Mouse (Mus musculus) heart, embryonic 13.5 days (tissue): ENCODE measurements at regions not wholly inside any gene's neighbourhood (a gene's known extent, or its start where the extent isn't known, plus 50 kb on each side); places are given as distances from the start of the nearest gene placed in this dataset.

Source experiments
- ATAC-seq: fragments of 200-750 bp; cut with Nextera tagmentation; 2 replicates; pipeline ENCODE4 v1.8.0; 2017; ENCODE audit warnings: moderate TSS enrichment; ENCODE audit not compliant: insufficient number of reproducible peaks, low FRiP score, low TSS enrichment; ENCODE audit errors: extremely low read depth
- H3K27ac ChIP-seq: fragments of 300-500 bp; sonication (generic); replicated peaks from 2 replicates; pipeline ENCODE4 v1.5.1; 2015; ENCODE audit warnings: moderate library complexity, mild to moderate bottlenecking, inconsistent platforms
- H3K27me3 ChIP-seq: fragments of 300-500 bp; sonication (generic); replicated peaks from 2 replicates; pipeline ENCODE4 v1.6.1; 2015; ENCODE audit warnings: mild to moderate bottlenecking, inconsistent platforms
- H3K36me3 ChIP-seq: fragments of 300-500 bp; sonication (generic); 2 replicates; pipeline ENCODE4 v1.6.1; 2015; ENCODE audit warnings: mild to moderate bottlenecking, inconsistent platforms
- H3K4me1 ChIP-seq: fragments of 300-500 bp; sonication (generic); 2 replicates; pipeline ENCODE4 v1.6.1; 2015; ENCODE audit warnings: inconsistent platforms
- H3K4me2 ChIP-seq: fragments of 300-500 bp; sonication (generic); 2 replicates; pipeline ENCODE4 v1.6.1; 2015; ENCODE audit warnings: inconsistent platforms, mild to moderate bottlenecking, moderate library complexity
- H3K4me3 ChIP-seq: fragments of 300-500 bp; sonication (generic); 2 replicates; pipeline ENCODE4 v1.5.1; 2015; ENCODE audit warnings: moderate library complexity, mild to moderate bottlenecking, inconsistent platforms
- H3K9ac ChIP-seq: fragments of 300-500 bp; sonication (generic); 2 replicates; pipeline ENCODE4 v1.6.1; 2015; ENCODE audit warnings: inconsistent platforms, mild to moderate bottlenecking, moderate library complexity
- H3K9me3 ChIP-seq: fragments of 300-500 bp; sonication (generic); 2 replicates; pipeline ENCODE4 v1.6.1; 2016; ENCODE audit warnings: inconsistent platforms
- WGBS: fragments of 180-500 bp; shearing (Covaris S2); methylation state at CpG from one replicate; pipeline ENCODE4 v1.1.7; 2015; ENCODE audit warnings: mixed read lengths; 5-methylcytosine and 5-hydroxymethylcytosine counted together

GRCm38 (mm10) chr17:83959159-83959848, 111.5 kb upstream of the Haao start:
- Histone ChIP-seq H3K4me3 (no peak overlapping the region), H3K4me2 (no peak overlapping the region), H3K36me3 (no peaks in the 10 kb centered on the region), H3K4me1 (peaks cover 78% of the 10 kb centered on the region), H3K27ac (no peak overlapping the region), H3K27me3 (no peaks in the 10 kb centered on the region), H3K9ac (no peak overlapping the region), H3K9me3 (no peaks in the 10 kb centered on the region)
- ATAC-seq, result no peak
- WGBS, result 42% methylated on average over 9 of the region's 9 CpGs

- ATAC-seq, result no peak
- no peaks in the 10 kb centered on the region for H3K27me3 ChIP-seq
- no peaks in the 10 kb centered on the region for H3K36me3 ChIP-seq
- no peak overlapping the region for H3K9ac ChIP-seq
- WGBS, result 66% methylated on average over 3 of the region's 3 CpGs
- H3K27ac ChIP-seq, result peak overlapping the region; percentile 41; the same call in 1 of the 2 replicates
- no peak overlapping the region for H3K4me3 ChIP-seq
- peaks cover 79% of the 10 kb centered on the region for H3K4me1 ChIP-seq
- H3K9me3 ChIP-seq, result no peaks in the 10 kb centered on the region
- H3K4me2 ChIP-seq, result no peak overlapping the region
Measured at GRCm38 (mm10) chr17:83958706-83959105, 110.9 kb upstream of the Haao start.

- Histone ChIP-seq H3K27ac (0 out of 2 replicates have a peak overlapping the region, but pooled peaks have one; percentile 17), H3K9ac (no peak overlapping the region), H3K4me1 (peaks cover 83% of the 10 kb centered on the region)
Measured at GRCm38 (mm10) chr17:83957661-83958540, 110.1 kb upstream of the Haao start.

GRCm38 (mm10) chr17:83956821-83957565, 109.2 kb upstream of the Haao start:
- Histone ChIP-seq H3K9me3 (no peaks in the 10 kb centered on the region), H3K4me1 (peaks cover 79% of the 10 kb centered on the region), H3K9ac (peak overlapping the region; percentile 47; the same call in 1 of the 2 replicates), H3K4me2 (no peak overlapping the region), H3K27me3 (no peaks in the 10 kb centered on the region), H3K27ac (peak overlapping the region; percentile 57), H3K4me3 (no peak overlapping the region), H3K36me3 (no peaks in the 10 kb centered on the region)
- no peak for ATAC-seq
- WGBS, result 31% methylated on average over 12 of the region's 12 CpGs

More at GRCm38 (mm10) chr17:83957661-83958540, 110.1 kb upstream of the Haao start:
- no peak overlapping the region for H3K4me3 ChIP-seq
- ATAC-seq, result no peak
- WGBS, result 48% methylated on average over 12 of the region's 12 CpGs
- no peaks in the 10 kb centered on the region for H3K9me3 ChIP-seq
- H3K27me3 ChIP-seq, result no peaks in the 10 kb centered on the region
- no peaks in the 10 kb centered on the region for H3K36me3 ChIP-seq
- no peak overlapping the region for H3K4me2 ChIP-seq

- Histone ChIP-seq H3K4me2 (no peak overlapping the region), H3K36me3 (no peaks in the 10 kb centered on the region), H3K9ac (no peak overlapping the region), H3K27me3 (no peaks in the 10 kb centered on the region), H3K27ac (peak overlapping the region; percentile 57; the same call in 1 of the 2 replicates), H3K4me1 (peaks cover 78% of the 10 kb centered on the region), H3K4me3 (no peak overlapping the region), H3K9me3 (no peaks in the 10 kb centered on the region)
- 67% methylated on average over 5 of the region's 5 CpGs for WGBS
- no peak for ATAC-seq
Measured at GRCm38 (mm10) chr17:83955978-83956377, 108.2 kb upstream of the Haao start.

- WGBS, result 58% methylated on average over 10 of the region's 10 CpGs
- Histone ChIP-seq H3K9me3 (no peaks in the 10 kb centered on the region), H3K9ac (peak overlapping the region; percentile 24), H3K27me3 (no peaks in the 10 kb centered on the region), H3K4me1 (peaks cover 70% of the 10 kb centered on the region), H3K4me3 (no peak overlapping the region), H3K4me2 (no peak overlapping the region), H3K27ac (peak overlapping the region; percentile 93), H3K36me3 (no peaks in the 10 kb centered on the region)
- ATAC-seq, result no peak
Measured at GRCm38 (mm10) chr17:83955058-83955697, 107.4 kb upstream of the Haao start.

- H3K36me3 ChIP-seq, result no peaks in the 10 kb centered on the region
- no peak for ATAC-seq
- peaks cover 62% of the 10 kb centered on the region for H3K4me1 ChIP-seq
- no peak overlapping the region for H3K4me2 ChIP-seq
- no peak overlapping the region for H3K4me3 ChIP-seq
- 26% methylated on average over 16 of the region's 16 CpGs for WGBS
- no peaks in the 10 kb centered on the region for H3K9me3 ChIP-seq
- peak overlapping the region; percentile 24 for H3K9ac ChIP-seq
- peak overlapping the region; percentile 93 for H3K27ac ChIP-seq
- H3K27me3 ChIP-seq, result no peaks in the 10 kb centered on the region
Measured at GRCm38 (mm10) chr17:83954291-83955057, 106.7 kb upstream of the Haao start.

GRCm38 (mm10) chr17:83953656-83954055, 105.9 kb upstream of the Haao start:
- Histone ChIP-seq H3K4me3 (no peak overlapping the region), H3K36me3 (no peaks in the 10 kb centered on the region), H3K27ac (peak overlapping the region; percentile 93), H3K9me3 (no peaks in the 10 kb centered on the region), H3K4me2 (no peak overlapping the region), H3K27me3 (no peaks in the 10 kb centered on the region), H3K9ac (peak overlapping the region; percentile 24), H3K4me1 (peaks cover 54% of the 10 kb centered on the region)
- no peak for ATAC-seq
- 49% methylated on average over 7 of the region's 7 CpGs for WGBS

- no peak overlapping the region for H3K4me2 ChIP-seq
- no peak for ATAC-seq
- no peaks in the 10 kb centered on the region for H3K27me3 ChIP-seq
- H3K36me3 ChIP-seq, result no peaks in the 10 kb centered on the region
- 0 out of 2 replicates have a peak, but pooled peaks cover 5% of the 10 kb centered on the region for H3K4me1 ChIP-seq
- WGBS, result 34% methylated on average over 4 of the region's 4 CpGs
- no peak overlapping the region for H3K4me3 ChIP-seq
- H3K9me3 ChIP-seq, result no peaks in the 10 kb centered on the region
- no peak overlapping the region for H3K9ac ChIP-seq
- H3K27ac ChIP-seq, result no peak overlapping the region
Measured at GRCm38 (mm10) chr17:83946718-83947117, 99.0 kb upstream of the Haao start.

GRCm38 (mm10) chr17:83939344-83939743, 91.6 kb upstream of the Haao start:
- ATAC-seq, result no peak
- Histone ChIP-seq H3K27ac (no peak overlapping the region), H3K4me1 (peaks cover 19% of the 10 kb centered on the region), H3K4me2 (no peak overlapping the region), H3K36me3 (no peaks in the 10 kb centered on the region), H3K9me3 (no peaks in the 10 kb centered on the region), H3K27me3 (no peaks in the 10 kb centered on the region), H3K4me3 (no peak overlapping the region), H3K9ac (no peak overlapping the region)
- WGBS, result 82% methylated on average over 10 of the region's 10 CpGs
